Mouse (Mus musculus) C2C12 (cell line): Measurements from ENCODE around the gene Cela2a. TPM values are rescaled to one million over a fixed set of nuclear protein-coding genes. Genes with fewer than 3 reads are reported as not detected.

Experiments used
- H3K27me3 ChIP-seq: one replicate; pipeline ENCODE4 v1.6.1; 2011; ENCODE audit not compliant: control insufficient read depth, insufficient read depth, insufficient read length
- H3K36me3 ChIP-seq: one replicate; pipeline ENCODE4 v1.6.1; 2011; ENCODE audit not compliant: control insufficient read depth, insufficient read depth
- H3K4me3 ChIP-seq: one replicate; pipeline ENCODE4 v1.5.1; 2011; ENCODE audit warnings: mild to moderate bottlenecking, control low read depth; ENCODE audit not compliant: poor library complexity, insufficient read depth, severe bottlenecking
- H3K79me2 ChIP-seq: one replicate; pipeline ENCODE4 v1.6.1; 2011; ENCODE audit not compliant: control insufficient read depth, insufficient read depth
- H3K79me3 ChIP-seq: one replicate; pipeline ENCODE4 v1.6.1; 2011; ENCODE audit warnings: low read depth, control low read depth
- H3ac ChIP-seq: one replicate; pipeline ENCODE3; 2011; ENCODE audit warnings: low read depth; ENCODE audit not compliant: control insufficient read depth, insufficient read length
- CEBPB ChIP-seq: IDR thresholded peaks from one replicate; pipeline ENCODE4 v1.6.1; 2011; ENCODE audit warnings: low read depth, mild to moderate bottlenecking, control low read depth, moderate library complexity
- CTCF ChIP-seq: IDR thresholded peaks from one replicate; pipeline ENCODE4 v1.5.1; 2011; ENCODE audit not compliant: control insufficient read depth, insufficient read depth, insufficient read length
- FOSL1 ChIP-seq: IDR thresholded peaks from one replicate; pipeline ENCODE4 v1.8.0; 2011; ENCODE audit warnings: mild to moderate bottlenecking, low read length; ENCODE audit not compliant: poor library complexity, insufficient read depth, severe bottlenecking
- MAX ChIP-seq: IDR thresholded peaks from one replicate; pipeline ENCODE4 v1.6.1; 2011; ENCODE audit warnings: mild to moderate bottlenecking, control low read depth
- MYOD1 ChIP-seq: IDR thresholded peaks from one replicate; pipeline ENCODE4 v1.6.1; 2011; ENCODE audit warnings: low read depth; ENCODE audit not compliant: control insufficient read depth, insufficient read length
- MYOG ChIP-seq: IDR thresholded peaks from one replicate; pipeline ENCODE4 v1.6.1; 2011; ENCODE audit not compliant: control insufficient read depth, insufficient read length; ENCODE audit errors: extremely low read depth
- USF1 ChIP-seq: IDR thresholded peaks from one replicate; pipeline ENCODE4 v1.6.1; 2011; ENCODE audit warnings: low read depth, mild to moderate bottlenecking, control low read depth, moderate library complexity
- polyA plus RNA-seq: library from polyadenylated mRNA; unstranded; fragments of >200 nt; fragmentation: generic; extraction: Trizol; gene quantifications from one replicate; pipeline ENCODE4 v1.2.1, GENCODE M21; 2012; ENCODE audit warnings: missing spikeins

The Cela2a gene
- polyA plus RNA-seq, 1 experiment, result not detected

DNA sequence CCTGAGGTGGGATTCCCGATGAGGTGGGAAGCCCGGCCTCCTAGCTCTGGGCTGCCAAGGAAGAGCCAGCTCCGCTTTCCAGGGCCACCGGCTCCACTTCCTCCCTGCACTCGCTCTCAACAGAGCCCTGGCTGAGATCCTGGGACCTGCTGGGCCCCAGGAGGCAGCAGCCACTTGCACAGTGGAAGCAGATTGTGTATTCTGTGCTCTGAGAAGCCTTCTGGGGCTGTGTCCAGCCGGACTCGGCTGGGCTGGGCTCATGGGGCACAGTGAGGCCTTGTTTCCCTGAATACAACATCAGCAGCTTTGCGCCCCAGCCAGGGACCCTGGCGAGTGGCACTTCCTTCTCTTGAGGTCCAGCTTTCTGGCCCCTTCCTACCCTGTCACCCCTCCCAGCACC lies 45.9 kb upstream of the Cela2a start:
- Histone ChIP-seq H3K27me3 (no peaks in the 10 kb centered on the region), H3ac (no peak overlapping the region), H3K79me2 (peaks cover 27% of the 10 kb centered on the region), H3K4me3 (no peak overlapping the region), H3K79me3 (peaks cover 7% of the 10 kb centered on the region), H3K36me3 (no peaks in the 10 kb centered on the region)
- TF ChIP-seq MYOG, result no peak
- no peak for TF ChIP-seq FOSL1
- no peak for TF ChIP-seq CEBPB
- no peak for TF ChIP-seq USF1
- no peak for TF ChIP-seq MYOD1
- no peak for TF ChIP-seq CTCF
- TF ChIP-seq MAX, result no peak

DNA sequence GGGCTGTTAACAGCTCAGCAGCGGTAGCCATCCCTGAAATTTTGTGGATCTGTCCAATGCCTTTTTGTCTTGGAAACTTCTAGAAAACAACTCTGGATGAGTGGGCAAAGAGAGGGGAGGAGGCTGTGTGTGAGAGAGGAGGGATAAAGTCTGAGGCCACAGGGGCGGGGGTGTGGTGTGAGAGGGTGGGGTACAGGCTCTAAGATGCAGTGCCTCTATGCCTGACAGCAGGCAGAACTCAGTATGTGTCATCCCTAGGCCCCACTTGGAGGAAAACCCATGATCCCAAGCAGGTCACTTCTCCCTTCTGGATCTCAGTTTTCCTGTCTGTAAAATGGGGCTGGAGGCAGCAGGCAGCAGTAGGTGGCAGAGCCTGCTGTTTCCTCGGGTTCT lies 45.4 kb upstream of the Cela2a start:
- Histone ChIP-seq H3ac (no peak overlapping the region), H3K27me3 (no peaks in the 10 kb centered on the region), H3K36me3 (no peaks in the 10 kb centered on the region), H3K79me2 (peaks cover 27% of the 10 kb centered on the region), H3K4me3 (no peak overlapping the region), H3K79me3 (peaks cover 7% of the 10 kb centered on the region)
- no peak for TF ChIP-seq CEBPB
- no peak for TF ChIP-seq MAX
- TF ChIP-seq USF1, result no peak
- no peak for TF ChIP-seq CTCF
- no peak for TF ChIP-seq MYOD1
- TF ChIP-seq FOSL1, result no peak
- no peak for TF ChIP-seq MYOG

DNA sequence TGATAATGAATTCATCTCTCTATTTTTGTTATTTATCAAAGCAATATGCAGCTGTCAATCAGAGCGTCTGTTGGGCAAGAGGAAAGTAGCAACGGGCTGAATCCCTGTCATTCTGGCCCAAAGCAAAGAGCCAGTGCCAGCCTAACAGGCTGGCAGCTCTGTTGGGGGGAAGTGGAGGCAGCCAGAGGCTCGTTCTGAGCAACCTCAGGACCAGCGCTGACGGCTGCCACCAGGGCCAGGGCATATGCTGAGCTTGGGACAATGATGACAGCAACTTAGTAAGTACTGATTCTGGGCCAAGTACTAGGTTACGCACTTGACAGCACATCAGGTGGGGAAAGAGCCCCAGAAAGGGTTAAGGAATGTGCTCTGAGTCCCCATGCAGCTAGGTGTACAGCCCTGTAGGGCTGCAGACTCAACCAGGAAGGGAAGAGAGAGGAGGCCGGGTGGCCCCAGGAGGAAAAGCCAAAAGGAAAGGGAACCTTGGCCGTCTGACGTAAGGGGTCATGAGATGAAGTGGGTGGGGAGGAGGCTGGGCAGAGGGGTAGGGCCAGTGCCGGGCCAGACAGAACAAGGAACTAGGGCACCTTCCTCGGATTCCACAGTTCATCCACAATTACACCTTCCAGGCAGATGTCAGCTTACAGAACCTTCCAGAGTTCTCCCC lies 44.8 kb upstream of the Cela2a start:
- no peak overlapping the region for H3ac ChIP-seq
- no peaks in the 10 kb centered on the region for H3K27me3 ChIP-seq
- H3K79me3 ChIP-seq, result peaks cover 7% of the 10 kb centered on the region
- TF ChIP-seq CEBPB, result no peak
- TF ChIP-seq FOSL1, result no peak
- no peak for TF ChIP-seq MYOG
- TF ChIP-seq MAX, result no peak
- TF ChIP-seq CTCF, result no peak
- TF ChIP-seq USF1, result no peak
- no peak for TF ChIP-seq MYOD1
- H3K4me3 ChIP-seq, result no peak overlapping the region
- H3K36me3 ChIP-seq, result no peaks in the 10 kb centered on the region
- H3K79me2 ChIP-seq, result peaks cover 27% of the 10 kb centered on the region

DNA sequence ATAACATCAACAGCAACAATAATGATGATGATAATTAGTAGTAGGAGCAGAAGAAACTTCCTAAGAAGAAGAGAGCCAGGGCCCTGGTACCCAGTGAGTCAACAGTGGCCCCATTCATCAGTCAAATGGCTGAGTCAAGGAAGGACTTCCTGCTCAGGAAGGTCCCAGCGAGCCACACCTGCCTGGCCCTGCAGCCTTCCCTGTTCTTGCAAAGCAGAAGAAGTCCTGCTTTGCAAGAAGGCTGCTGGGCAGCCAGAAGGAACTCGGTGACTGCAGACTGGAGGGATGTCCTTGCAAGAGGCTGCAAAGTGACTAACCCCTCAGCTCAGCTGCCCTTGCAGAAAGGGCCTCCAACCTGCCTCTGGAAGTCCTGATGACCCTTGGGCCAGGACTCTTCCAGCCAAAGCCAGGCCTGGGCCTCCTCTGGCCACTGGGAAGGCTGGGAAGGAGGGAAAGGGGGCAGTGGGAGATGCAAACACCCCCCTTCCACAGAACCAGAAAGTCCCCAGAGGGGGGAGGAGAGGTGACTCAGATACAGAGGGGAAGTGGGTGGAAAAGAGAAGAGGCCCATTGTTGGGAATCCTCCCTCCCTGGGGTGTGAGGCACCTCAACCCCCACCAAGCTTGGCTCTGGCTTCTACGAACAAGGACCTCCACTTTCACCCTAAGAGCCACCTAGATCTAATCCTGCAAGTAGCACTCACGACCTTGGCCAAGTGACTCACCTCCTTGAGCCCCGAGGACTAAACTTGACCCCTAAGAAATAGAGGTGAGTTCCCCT lies 43.7 kb upstream of the Cela2a start:
- no peak for TF ChIP-seq FOSL1
- TF ChIP-seq CTCF, result no peak
- TF ChIP-seq MAX, result no peak
- TF ChIP-seq CEBPB, result no peak
- TF ChIP-seq MYOG, result no peak
- no peak for TF ChIP-seq USF1
- no peak for TF ChIP-seq MYOD1
- H3ac ChIP-seq, result no peak overlapping the region
- peaks cover 27% of the 10 kb centered on the region for H3K79me2 ChIP-seq
- H3K4me3 ChIP-seq, result no peak overlapping the region
- no peaks in the 10 kb centered on the region for H3K27me3 ChIP-seq
- peaks cover 5% of the 10 kb centered on the region for H3K36me3 ChIP-seq
- peaks cover 7% of the 10 kb centered on the region for H3K79me3 ChIP-seq

DNA sequence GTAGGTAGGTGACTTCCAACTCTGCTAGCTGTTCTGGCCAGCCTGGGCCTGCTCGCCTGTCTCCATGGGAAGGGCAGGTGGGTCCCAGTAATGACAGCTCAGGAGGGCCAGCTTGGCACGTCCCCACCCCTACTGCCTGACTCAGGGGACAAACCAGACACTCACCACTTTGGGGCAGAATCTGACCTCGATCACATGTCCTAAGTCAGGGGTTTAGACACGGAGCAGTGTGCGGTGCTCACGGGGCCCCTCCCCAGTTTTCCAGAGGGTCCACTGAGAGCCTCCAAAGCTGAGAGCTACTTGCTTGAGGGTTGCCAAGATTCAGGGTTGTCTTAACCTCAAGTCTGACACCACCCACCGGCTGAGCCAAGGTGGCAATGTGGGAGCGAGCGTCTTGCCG lies 42.1 kb upstream of the Cela2a start:
- Histone ChIP-seq H3K36me3 (peaks cover 9% of the 10 kb centered on the region), H3K4me3 (no peak overlapping the region), H3K79me2 (peaks cover 13% of the 10 kb centered on the region), H3K27me3 (no peaks in the 10 kb centered on the region), H3K79me3 (no peaks in the 10 kb centered on the region), H3ac (no peak overlapping the region)
- TF ChIP-seq USF1 (no peak), CTCF (no peak), MAX (no peak), MYOG (no peak), FOSL1 (no peak), CEBPB (no peak), MYOD1 (no peak)
